Mouse (Mus musculus): ENCODE results near the gene Smim15.

GRCm38 (mm10) chr13:108077476-108077875 lies 33.2 kb downstream of the Smim15 start:
- TF ChIP-seq CTCF (IDR thresholded peaks at IDR 0.05; ENCODE audit: control insufficient read depth, insufficient read depth, insufficient replicate concordance, low read depth, low read length) (no peak), POLR2A (IDR thresholded peaks at IDR 0.05; ENCODE audit: control insufficient read depth, low read depth, low read length) (no peak)
